Mouse (Mus musculus) lung, adult 2 months (tissue): ENCODE measurements around the gene Gtf2f1. TPM values are rescaled to one million over a fixed set of nuclear protein-coding genes. Genes with fewer than 3 reads are reported as not detected.

Source experiments
- DNase-seq: peaks from one replicate; pipeline ENCODE4 v3.0.0; 2022
- H3K4me1 ChIP-seq: fragments of 200-500 bp; 2 replicates; pipeline ENCODE4 v1.6.1; 2011; ENCODE audit warnings: low read length; ENCODE audit not compliant: control insufficient read depth, insufficient read depth
- H3K4me3 ChIP-seq: fragments of 200-500 bp; replicated peaks from 2 replicates; pipeline ENCODE3; 2011; ENCODE audit warnings: low read depth, mild to moderate bottlenecking, control low read depth, low read length; ENCODE audit errors: extremely low read depth
- CTCF ChIP-seq: fragments of 200-500 bp; IDR thresholded peaks from 2 replicates; pipeline ENCODE4 v1.5.1; 2011; ENCODE audit warnings: mild to moderate bottlenecking, low read length, control low read depth; ENCODE audit not compliant: insufficient read depth
- POLR2A ChIP-seq: fragments of 200-500 bp; IDR thresholded peaks from 2 replicates; pipeline ENCODE4 v1.6.1; 2011; ENCODE audit warnings: low read depth, mild to moderate bottlenecking, control low read depth, low read length, borderline replicate concordance; ENCODE audit errors: extremely low read depth
- WGBS: fragments of 180-500 bp; shearing (Covaris S2); methylation state at CpG from one replicate; pipeline ENCODE4 v1.1.7; 2018; 5-methylcytosine and 5-hydroxymethylcytosine counted together
- polyA plus RNA-seq: library from polyadenylated mRNA; depleted of rRNA; stranded (reverse); fragments of >200 nt; gene quantifications from 2 replicates; pipeline ENCODE4 v1.2.3, GENCODE M21; 2012

Gtf2f1 gene
- polyA plus RNA-seq, 1 experiment = 23.4 TPM

DNA sequence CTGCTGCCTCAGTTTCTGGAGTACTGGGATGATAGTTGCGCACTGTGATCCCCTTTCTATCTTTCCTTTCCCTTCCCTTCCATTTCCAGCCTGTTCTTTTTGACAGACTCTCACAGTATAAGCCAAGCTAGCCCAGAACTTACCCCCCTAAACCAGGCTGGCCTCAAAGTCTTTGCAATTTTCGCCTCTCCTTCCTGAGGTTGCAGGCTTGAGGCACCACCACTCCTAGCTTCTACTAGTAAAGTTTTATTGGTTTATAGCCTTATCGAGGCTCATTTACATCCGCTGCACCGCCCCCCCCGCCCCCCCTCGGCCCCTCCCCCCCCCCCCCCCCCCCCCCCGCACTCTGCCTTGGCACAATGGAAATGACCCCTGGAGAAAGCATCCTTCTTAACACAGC, 31.6 kb downstream of the Gtf2f1 start:
- TF ChIP-seq POLR2A = no peak
- TF ChIP-seq CTCF = no peak
- Histone ChIP-seq H3K4me3 (no peak overlapping the region), H3K4me1 (no peaks in the 10 kb centered on the region)
- 63% methylated on average over 4 of the region's 8 CpGs for WGBS
- DNase-seq = no peak

- no peak for TF ChIP-seq CTCF
- no peak for TF ChIP-seq POLR2A
- DNase-seq = no peak
- Histone ChIP-seq H3K4me1 (no peaks in the 10 kb centered on the region), H3K4me3 (no peak overlapping the region)
- 66% methylated on average over 8 of the region's 8 CpGs for WGBS
Observed at GRCm38 (mm10) chr17:56976531-56977390, 34.3 kb downstream of the Gtf2f1 start.

DNA sequence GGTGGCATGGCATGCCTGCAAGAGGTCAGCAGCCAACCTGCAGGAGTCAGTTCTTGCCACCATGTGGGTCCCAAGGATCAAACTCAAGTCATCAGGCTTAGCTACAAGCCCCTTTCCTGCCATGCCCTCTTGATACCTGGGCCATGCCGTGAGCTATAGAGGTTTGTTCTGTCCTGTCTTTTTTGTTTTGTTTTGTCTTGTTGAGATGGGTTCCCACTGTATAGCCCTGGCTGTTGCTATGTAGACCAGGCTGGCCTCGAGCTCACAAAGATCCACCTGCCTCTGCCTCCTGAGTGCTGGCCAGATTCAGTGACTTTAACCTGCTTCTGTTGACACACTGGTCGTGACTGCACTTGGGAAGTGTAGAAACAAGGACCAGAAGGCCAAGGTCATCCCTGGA, 35.7 kb downstream of the Gtf2f1 start:
- no peak for TF ChIP-seq CTCF
- TF ChIP-seq POLR2A = no peak
- no peak overlapping the region for H3K4me3 ChIP-seq
- no peak for DNase-seq
- H3K4me1 ChIP-seq = no peaks in the 10 kb centered on the region
- WGBS = 66% methylated on average over 3 of the region's 3 CpGs

GRCm38 (mm10) chr17:56974708-56975240, 36.3 kb downstream of the Gtf2f1 start:
- 63% methylated on average over 5 of the region's 5 CpGs for WGBS
- TF ChIP-seq CTCF (no peak), POLR2A (no peak)
- Histone ChIP-seq H3K4me1 (no peaks in the 10 kb centered on the region), H3K4me3 (no peak overlapping the region)
- no peak for DNase-seq

DNA sequence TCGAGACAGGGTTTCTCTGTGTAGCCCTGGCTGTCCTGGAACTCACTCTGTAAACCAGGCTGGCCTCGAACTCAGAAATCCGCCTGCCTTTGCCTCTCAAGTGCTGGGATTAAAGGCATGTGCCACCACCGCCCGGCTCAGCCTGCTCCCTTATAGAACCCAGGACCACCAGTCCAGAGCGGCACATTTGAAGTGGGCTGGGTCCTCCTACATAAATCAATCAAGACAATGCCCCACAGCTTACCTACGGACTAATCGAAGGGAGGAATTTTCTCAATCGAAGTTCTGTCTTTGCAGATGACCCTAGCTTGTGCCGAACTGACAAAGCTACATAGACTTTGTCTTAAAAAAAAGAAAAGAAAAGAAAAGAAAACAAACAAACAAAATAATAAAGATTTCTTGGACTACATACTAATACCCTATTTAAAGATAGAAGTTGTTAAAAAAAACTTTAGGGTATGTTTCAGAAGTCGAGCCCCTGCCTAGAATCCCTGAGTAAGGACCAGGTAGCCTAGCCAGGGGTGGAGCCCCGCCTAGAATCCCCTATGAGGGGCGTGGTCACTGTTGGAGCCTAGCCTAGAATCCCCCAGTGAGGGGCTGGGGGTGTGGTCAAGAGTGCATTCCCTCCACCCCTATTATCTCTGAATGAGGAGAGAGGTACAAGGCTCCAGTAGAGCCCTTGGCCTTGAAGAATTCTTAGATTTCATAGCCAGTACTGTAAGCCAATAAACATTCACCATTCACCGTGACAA, 37.0 kb downstream of the Gtf2f1 start:
- Histone ChIP-seq H3K4me1 (no peaks in the 10 kb centered on the region), H3K4me3 (no peak overlapping the region)
- no peak for DNase-seq
- no peak for TF ChIP-seq CTCF
- TF ChIP-seq POLR2A = no peak
- 63% methylated on average over 13 of the region's 14 CpGs for WGBS

DNA sequence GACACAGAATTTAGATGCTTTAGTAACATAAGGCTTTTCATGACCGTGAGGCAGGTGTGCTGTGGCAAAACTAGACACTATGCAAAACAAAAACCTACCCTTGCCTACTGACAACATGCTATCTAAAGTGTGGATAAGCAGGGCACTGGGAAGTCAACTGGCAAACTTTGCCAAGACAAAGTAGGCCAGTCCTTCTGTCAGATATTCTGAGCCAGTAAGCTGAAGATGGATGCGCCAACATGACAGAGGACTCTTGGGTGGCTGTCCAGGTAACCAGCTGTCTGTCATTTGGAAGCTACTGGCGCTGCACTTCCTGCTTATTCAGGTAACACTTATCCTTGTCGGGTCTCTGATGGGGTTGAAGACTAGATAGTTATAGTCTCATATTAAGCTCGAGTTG, 41.0 kb downstream of the Gtf2f1 start:
- no peaks in the 10 kb centered on the region for H3K4me1 ChIP-seq
- 61% methylated on average over 5 of the region's 5 CpGs for WGBS
- no peak overlapping the region for H3K4me3 ChIP-seq
- DNase-seq = no peak
- TF ChIP-seq CTCF (no peak), POLR2A (no peak)

DNA sequence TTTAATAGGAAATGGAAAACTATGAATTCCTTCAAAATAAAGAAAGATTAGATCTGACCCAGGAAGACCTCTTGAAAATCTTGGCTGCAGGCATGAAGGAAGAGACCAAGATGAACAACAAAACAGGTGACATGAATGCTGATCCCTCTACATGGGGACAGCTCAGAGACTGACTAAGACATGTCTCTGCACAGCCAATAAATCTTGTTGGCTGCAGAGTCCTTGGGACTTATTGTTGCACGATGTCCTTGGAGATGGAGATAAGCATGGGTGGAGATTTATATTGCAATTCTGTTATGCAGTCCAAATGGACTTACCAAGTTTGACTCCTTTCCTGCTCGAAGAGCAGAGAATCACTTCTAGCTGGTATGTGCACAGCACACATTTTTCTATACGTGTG, 41.8 kb downstream of the Gtf2f1 start:
- DNase-seq = no peak
- no peak overlapping the region for H3K4me3 ChIP-seq
- TF ChIP-seq POLR2A = no peak
- no peak for TF ChIP-seq CTCF
- H3K4me1 ChIP-seq = no peaks in the 10 kb centered on the region
- WGBS = 42% methylated on average over 3 of the region's 3 CpGs

- Histone ChIP-seq H3K4me1 (no peaks in the 10 kb centered on the region), H3K4me3 (no peak overlapping the region)
- DNase-seq = no peak
- TF ChIP-seq CTCF = no peak
- no peak for TF ChIP-seq POLR2A
- WGBS = 69% methylated on average over 6 of the region's 6 CpGs
Observed at GRCm38 (mm10) chr17:56963646-56964045, 47.4 kb downstream of the Gtf2f1 start.

DNA sequence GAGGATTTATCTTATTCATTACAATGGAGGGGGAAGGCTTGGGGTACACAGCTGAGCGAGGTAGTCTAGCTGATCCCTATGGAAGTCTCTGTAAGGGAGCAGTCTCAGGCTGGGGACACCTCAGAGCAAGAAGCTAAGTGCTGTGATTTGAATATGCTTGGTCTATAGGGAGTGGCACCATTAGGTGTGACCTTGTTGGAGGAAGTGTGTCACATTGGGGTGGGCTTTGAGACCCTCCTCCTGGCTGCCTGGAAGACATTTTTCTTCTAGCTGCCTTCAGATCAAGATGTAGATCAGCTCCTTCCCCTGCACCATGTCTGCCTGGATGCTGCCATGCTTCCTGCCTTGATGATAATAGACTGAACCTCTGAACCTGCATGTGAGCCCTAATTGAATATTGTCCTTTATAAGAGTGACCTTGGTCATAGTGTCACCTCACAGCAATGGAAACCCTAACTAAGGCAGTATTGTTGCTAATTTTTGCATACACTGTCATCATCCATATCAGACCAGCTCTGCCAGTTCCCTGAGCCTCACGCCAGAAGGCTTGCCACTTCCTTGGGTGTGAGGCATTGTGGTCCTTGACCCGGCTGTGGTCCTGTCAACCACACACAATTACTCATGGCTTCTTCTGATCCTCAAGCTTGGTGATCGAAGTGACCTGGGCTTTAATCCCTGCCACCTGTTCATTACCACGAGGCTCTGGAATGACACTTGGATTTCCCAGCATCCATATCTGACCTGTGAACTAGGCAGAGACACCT, 48.3 kb downstream of the Gtf2f1 start:
- no peak for DNase-seq
- WGBS = 74% methylated on average over 5 of the region's 5 CpGs
- Histone ChIP-seq H3K4me3 (no peak overlapping the region), H3K4me1 (no peaks in the 10 kb centered on the region)
- TF ChIP-seq POLR2A = no peak
- no peak for TF ChIP-seq CTCF
